Mouse (Mus musculus) naive thymus-derived CD4-positive, alpha-beta T cell, adult 2 months (primary cell): ENCODE results near the gene Gpbp1l1.
A peak's percentile ranks its signal among the peaks of the same experiment; 100 is the strongest.

Experiments
- DNase-seq: peaks from one replicate; pipeline ENCODE4 v3.0.0-alpha.2; 2011; ENCODE audit warnings: low read depth

Gene Gpbp1l1

DNA sequence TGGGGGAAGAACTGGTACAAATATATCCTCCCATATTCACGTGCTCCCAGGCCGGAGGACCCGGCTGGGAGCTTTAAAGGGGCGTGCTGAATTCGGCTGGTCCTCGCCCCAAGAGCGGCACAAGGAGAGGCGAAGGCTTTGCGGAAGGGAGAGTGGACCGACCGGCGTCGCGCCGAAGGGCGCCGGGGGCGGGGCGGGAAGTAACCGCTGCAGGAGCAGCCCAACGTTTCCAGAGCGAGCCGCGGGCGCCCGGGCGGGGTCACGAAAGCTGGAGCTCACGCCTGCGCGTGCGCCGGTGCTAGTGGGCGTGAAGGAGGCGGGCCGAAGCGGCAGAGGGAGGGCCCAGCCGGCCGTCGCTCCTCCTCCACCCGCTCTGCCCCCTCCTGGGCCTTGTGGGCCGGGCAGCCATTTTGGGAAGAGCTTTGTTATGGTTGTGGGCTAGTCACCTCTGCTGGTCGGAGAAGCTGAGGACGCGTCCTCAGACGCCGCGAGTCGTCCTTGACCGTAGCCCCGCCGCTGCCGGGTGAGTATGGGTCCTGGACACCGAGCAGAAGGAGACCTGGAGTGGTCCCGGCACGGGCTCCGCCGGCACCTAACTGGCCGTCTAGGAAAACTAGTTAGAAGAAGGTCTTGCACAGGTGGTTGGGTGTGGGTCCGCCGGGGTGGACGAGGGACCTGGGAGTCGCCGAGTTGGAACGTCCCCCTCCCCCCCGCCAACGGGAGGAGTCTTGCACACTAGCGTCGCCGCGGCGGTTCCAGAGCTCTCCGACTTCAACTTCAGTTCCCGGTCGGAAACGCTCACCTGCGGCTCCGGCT is at the start of gene Gpbp1l1:
TSS of gene Gpbp1l1 (plus strand) at position 353 of the 816 bp plus-strand sequence.
- peak; percentile 99 for DNase-seq

- DNase-seq: no peak
These were observed 26.3 kb upstream of the Gpbp1l1 start for GRCm38 (mm10) chr4:116531109-116531508.

DNA sequence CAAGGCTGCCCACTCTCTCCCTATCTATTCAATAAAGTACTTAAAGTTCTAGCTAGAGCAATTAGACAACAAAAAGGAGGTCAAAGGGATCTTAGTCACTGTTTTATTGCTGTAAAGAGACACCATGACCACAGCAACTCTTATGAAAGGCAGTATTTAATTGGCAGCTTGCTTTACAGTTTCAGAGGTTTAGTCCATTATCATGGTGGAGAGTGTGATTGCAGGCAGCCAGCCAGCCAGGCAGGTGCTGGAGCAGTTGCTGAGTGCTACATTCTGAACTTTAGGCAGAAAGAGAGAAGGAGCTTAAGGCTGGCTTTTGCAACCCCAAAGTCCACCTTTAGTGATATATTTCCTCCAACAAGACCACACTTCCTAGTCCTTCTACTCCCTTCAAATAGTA is 21.1 kb upstream of the Gpbp1l1 start:
- DNase-seq: no peak

DNA sequence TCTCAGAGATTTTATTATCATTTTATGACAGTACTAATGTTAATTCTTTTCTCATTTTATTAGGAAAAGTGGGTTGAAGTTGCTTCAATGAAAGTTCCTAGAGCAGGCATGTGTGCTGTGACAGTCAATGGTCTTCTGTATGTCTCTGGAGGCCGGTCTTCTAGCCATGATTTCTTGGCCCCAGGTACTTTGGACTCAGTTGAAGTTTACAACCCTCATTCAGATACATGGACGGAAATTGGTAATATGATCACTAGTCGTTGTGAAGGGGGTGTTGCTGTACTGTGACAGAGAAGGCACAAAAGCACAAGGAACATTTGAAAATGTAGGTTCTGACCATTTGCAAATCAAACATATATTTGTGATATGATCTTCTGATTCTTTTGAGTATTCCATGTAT is 19.7 kb upstream of the Gpbp1l1 start:
- DNase-seq: no peak

- DNase-seq: no peak
These were observed 7.0 kb upstream of the Gpbp1l1 start for GRCm38 (mm10) chr4:116550432-116550831.

DNA sequence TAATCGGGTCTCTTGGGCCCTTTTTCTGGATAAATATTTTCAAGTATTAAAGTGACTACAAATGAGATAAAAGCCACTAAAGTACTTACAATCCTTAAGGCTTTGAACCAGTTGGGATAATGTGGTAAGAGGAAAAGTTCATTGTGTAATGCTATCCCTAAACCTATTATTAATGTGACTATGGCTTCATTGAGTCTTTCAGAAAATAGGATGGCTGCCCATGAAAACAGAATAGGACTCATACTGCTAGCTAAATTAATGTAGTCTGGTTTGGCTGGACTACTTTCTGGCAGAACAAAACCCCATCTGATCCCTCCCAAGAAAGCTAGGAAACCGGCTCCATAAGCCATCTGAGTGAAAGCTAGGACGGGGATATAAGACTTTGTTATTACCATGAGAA is 4.4 kb upstream of the Gpbp1l1 start:
- DNase-seq: no peak

GRCm38 (mm10) chr4:116555413-116556300 is 1.8 kb upstream of the Gpbp1l1 start, which contains the start of gene Tmem69:
Gene Tmem69 (minus strand): TSS chr4:116555936.
- peak; percentile 80 for DNase-seq

DNA sequence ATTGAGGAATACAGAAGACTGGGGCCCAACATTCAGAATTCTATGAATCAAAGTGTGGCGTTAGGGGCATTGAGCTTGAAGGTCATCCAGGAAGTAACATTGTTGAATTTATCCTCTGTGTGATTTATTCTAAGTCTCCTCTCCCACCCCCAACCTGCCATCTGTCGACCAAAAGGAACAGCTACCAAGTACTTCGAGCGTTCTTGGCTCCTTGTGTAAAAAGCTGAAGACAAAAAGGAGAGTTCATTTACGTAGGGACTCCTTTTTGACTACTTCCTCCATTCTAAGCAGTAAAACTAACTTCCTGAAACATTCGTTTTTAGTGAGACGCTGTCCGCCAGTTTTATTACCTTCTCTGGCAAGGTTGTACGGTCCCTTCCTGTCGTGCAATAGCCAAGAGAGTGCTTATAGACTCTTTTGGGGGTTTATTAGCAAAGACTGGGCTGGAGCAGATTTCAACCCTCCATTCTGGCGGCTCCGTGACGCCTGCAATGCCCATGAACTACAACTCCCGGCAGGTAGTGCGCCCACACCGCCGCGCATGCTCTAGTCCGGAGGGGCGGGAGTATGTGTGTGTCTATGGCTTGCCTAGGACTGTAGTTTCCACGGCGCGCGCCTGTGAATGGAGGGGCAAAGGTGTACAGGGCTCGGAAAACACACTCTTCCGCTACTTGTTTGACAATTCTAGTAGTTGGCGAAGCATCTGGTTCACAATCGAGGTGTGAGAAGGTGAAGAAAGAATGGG is 725 bp upstream of the Gpbp1l1 start:
- DNase-seq: peak; percentile 96

- DNase-seq: peak; percentile 42
These were observed 859 bp downstream of the Gpbp1l1 start for GRCm38 (mm10) chr4:116558151-116558882.

DNA sequence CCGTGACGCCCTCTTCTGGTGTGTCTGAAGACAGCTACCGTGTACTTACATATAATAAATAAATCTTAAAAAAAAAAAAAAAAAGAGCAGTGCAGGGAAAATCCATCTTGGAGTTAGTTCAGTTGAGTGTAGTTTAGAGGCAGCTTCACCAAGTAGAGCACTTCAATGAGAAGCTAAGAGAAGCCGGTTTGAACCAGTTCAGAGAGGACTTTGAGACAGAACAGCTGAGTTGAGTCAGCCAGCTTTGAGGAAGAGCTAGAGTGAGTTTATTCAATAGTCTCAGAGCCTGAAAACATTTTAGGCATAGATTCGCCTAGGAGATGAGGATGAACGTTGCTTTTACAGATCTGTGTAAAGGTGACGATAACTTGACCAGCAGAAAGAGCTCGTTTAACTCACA is 38.3 kb downstream of the Gpbp1l1 start:
- DNase-seq: no peak

- DNase-seq: no peak
These were observed 38.9 kb downstream of the Gpbp1l1 start, which contains the start of gene Ccdc17 for GRCm38 (mm10) chr4:116596379-116596778. Gene Ccdc17 (plus strand): TSS chr4:116596654.

- peak; percentile 80 for DNase-seq
These were observed 39.8 kb downstream of the Gpbp1l1 start for GRCm38 (mm10) chr4:116596978-116597881.

- DNase-seq: no peak
These were observed 55.2 kb downstream of the Gpbp1l1 start for GRCm38 (mm10) chr4:116612621-116613020.

DNA sequence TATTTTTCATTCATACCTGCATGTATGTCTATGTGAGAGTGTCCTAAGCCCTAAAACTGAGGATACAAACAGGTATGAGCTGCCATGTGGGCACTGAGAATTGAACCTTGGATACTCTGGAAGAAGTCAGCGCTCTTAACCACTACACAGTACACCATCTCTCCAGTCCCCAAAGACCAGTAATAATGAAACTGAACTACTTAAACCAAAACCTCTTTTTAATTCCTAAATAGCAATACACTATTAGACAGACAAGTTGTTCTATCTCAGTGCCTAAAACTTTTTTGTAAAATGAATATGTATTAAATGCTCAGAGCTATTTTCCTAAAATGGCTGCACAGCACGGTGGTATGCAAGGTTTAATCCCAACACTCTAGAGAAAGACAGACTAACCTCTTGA is 57.8 kb downstream of the Gpbp1l1 start:
- no peak for DNase-seq

DNA sequence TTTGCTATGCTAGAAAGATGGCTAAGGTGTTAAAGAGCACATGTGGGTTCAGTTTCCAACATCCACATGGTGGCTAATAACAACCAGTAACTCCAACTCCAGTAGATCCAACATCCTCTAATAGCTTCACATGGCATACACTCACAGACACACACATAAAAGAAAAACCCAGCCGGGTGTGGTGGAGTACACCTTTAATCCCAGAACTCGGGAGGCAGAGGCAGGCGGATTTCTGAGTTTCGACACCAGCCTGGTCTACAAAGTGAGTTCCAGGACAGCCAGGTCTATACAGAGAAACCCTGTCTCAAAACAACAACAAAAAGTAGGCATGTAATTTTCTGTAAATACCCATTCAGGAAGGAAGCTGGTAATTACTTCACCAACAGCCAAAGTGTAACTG is 67.4 kb downstream of the Gpbp1l1 start:
- no peak for DNase-seq

DNA sequence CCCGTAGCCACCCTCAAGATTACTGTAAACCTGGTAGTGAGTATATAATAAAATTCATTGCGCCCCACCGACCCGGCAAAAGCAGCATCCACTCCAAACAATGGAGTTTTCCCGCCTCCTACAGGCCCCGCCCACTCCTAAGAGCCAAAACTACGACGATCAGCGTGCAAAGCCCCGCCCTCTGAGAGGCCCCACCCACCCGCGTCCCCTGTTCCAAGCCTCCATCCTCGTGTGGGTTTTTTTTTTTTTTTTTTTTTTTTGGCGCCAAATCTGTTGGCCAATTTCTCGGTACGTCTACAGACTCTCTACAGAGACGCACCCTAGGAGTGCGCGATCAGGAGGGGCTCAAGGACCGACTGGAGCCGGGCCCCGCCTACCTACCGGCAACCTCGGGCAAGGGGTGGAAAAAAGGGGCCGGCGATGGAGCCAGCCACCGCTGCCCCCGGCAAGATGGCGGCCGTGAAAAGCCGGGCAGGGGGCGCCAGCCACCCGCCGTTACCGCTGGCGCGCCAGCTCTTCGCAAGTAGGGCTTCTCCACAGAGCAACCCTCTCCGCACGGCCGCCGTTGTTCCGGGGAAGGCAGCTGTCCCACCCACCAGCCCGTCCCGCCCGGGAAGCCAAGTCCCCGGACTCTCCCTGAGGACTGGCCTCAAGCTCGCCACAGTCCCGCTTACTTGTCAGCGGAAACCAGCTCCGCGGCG is 69.3 kb downstream of the Gpbp1l1 start:
- DNase-seq: peak; percentile 93

DNA sequence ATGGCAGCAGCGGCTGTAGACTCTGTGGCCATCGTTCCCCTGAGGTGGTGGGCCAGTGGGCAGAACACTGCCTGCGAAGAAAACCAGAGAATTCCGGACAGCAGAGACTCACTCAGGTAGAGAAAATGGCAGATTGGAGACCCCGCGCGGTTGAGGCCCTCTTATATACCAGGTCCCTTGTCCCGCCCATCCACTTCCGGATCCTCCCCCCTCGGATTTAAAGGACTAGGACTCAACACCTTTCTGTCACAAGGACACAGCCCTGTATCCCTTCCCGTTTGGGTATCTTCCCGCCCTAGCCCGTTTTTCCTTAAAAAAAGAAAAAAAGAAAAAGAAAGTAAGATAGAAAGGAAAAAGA is 69.9 kb downstream of the Gpbp1l1 start:
- peak; percentile 96 for DNase-seq

GRCm38 (mm10) chr4:116627722-116628662 is 70.5 kb downstream of the Gpbp1l1 start, which contains the start of gene Nasp:
Gene Nasp (minus strand): TSS chr4:116627941.
- peak; percentile 94 for DNase-seq

DNA sequence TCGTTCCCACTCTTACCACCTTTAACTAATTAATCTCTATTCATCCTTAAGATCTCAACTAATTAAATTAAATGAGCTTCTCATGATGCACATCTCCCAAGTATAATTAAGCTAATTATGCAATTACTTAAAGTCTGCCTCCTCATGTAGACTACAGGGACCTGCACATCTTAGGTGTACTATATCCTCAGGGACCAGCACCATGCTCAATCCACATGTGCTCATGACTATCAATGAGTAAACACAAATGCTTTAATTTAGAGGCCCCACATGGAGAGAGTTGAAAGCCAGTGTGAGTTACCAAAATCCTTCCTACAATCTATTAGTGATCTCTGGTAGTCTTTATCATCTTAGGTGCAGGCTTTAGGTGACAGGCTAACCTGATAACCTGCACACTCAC is 77.7 kb downstream of the Gpbp1l1 start:
- no peak for DNase-seq
